Mouse (Mus musculus) forebrain, embryonic 13.5 days (tissue): Measurements from ENCODE around the gene Pfkfb3. TPM values are rescaled to one million over a fixed set of nuclear protein-coding genes. Genes with fewer than 3 reads are reported as not detected.
A peak's percentile ranks its signal among the peaks of the same experiment; 100 is the strongest.

ENCODE experiments used
- ATAC-seq: fragments of 200-750 bp; cut with Nextera tagmentation; 2 replicates; pipeline ENCODE4 v1.8.0; 2017
- H3K27ac ChIP-seq: fragments of 300-500 bp; sonication (generic); 2 replicates; pipeline ENCODE4 v1.5.1; 2015; ENCODE audit warnings: inconsistent platforms, mild to moderate bottlenecking, moderate library complexity
- H3K27me3 ChIP-seq: fragments of 300-500 bp; sonication (generic); 2 replicates; pipeline ENCODE4 v1.6.1; 2015; ENCODE audit warnings: mild to moderate bottlenecking, inconsistent platforms
- H3K36me3 ChIP-seq: fragments of 300-500 bp; sonication (generic); 2 replicates; pipeline ENCODE4 v1.6.1; 2015; ENCODE audit warnings: mild to moderate bottlenecking, inconsistent platforms; ENCODE audit not compliant: poor library complexity, severe bottlenecking
- H3K4me1 ChIP-seq: fragments of 300-500 bp; sonication (generic); 2 replicates; pipeline ENCODE4 v1.6.1; 2015; ENCODE audit warnings: inconsistent platforms
- H3K4me2 ChIP-seq: fragments of 300-500 bp; sonication (generic); 2 replicates; pipeline ENCODE4 v1.6.1; 2015; ENCODE audit warnings: inconsistent platforms, mild to moderate bottlenecking, moderate library complexity
- H3K4me3 ChIP-seq: fragments of 300-500 bp; sonication (generic); 2 replicates; pipeline ENCODE4 v1.5.1; 2015; ENCODE audit warnings: mild to moderate bottlenecking, inconsistent platforms
- H3K9ac ChIP-seq: fragments of 300-500 bp; sonication (generic); 2 replicates; pipeline ENCODE4 v1.6.1; 2015; ENCODE audit warnings: mild to moderate bottlenecking, inconsistent platforms
- H3K9me3 ChIP-seq: fragments of 300-500 bp; sonication (generic); replicated peaks from 2 replicates; pipeline ENCODE4 v1.6.1; 2016; ENCODE audit warnings: inconsistent platforms
- WGBS: fragments of 180-500 bp; shearing (Covaris S2); methylation state at CpG from one replicate; pipeline ENCODE4 v1.1.7; 2015; 5-methylcytosine and 5-hydroxymethylcytosine counted together
- polyA plus RNA-seq: library from polyadenylated mRNA; unstranded; fragments of >200 nt; fragmentation: Nextera tagmentation; extraction: Ambion mirVana; gene quantifications from 2 replicates; pipeline ENCODE4 v1.2.1, GENCODE M21; 2015

Pfkfb3 gene
- polyA plus RNA-seq, 1 experiment from 2014 or later: 21.5 TPM

- Histone ChIP-seq H3K36me3 (no peaks in the 10 kb centered on the region), H3K4me2 (no peak overlapping the region), H3K27ac (no peak overlapping the region), H3K9ac (no peak overlapping the region), H3K4me1 (no peaks in the 10 kb centered on the region), H3K27me3 (no peaks in the 10 kb centered on the region), H3K4me3 (no peak overlapping the region), H3K9me3 (no peaks in the 10 kb centered on the region)
- no peak for ATAC-seq
- 68% methylated on average over 2 of the region's 2 CpGs for WGBS
These were observed 106.0 kb downstream of the Pfkfb3 start for GRCm38 (mm10) chr2:11447865-11448264.

DNA sequence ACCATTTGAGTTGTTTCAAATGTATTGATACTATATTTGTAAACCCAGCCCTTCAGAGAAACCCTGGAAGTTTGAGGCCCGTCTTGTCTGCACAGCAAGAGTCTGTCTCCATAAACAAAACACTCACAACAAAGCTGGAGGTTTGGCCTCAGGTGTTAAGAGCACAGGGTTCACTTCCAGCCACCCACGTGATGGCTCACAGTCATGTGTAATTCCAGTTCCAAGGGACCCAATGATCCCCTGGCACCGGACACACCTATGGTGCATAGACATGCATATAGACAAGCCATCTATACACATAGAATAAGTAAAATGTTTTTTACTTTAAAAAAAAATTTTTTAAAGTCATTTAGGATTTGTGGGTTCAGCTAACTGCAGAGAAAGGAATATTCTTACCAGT is 108.2 kb downstream of the Pfkfb3 start:
- H3K4me2 ChIP-seq: no peak overlapping the region
- WGBS: 83% methylated on average over 3 of the region's 3 CpGs
- ATAC-seq: no peak
- no peak overlapping the region for H3K4me3 ChIP-seq
- H3K9ac ChIP-seq: no peak overlapping the region
- H3K4me1 ChIP-seq: no peaks in the 10 kb centered on the region
- no peaks in the 10 kb centered on the region for H3K27me3 ChIP-seq
- no peaks in the 10 kb centered on the region for H3K9me3 ChIP-seq
- H3K36me3 ChIP-seq: no peaks in the 10 kb centered on the region
- H3K27ac ChIP-seq: no peak overlapping the region

DNA sequence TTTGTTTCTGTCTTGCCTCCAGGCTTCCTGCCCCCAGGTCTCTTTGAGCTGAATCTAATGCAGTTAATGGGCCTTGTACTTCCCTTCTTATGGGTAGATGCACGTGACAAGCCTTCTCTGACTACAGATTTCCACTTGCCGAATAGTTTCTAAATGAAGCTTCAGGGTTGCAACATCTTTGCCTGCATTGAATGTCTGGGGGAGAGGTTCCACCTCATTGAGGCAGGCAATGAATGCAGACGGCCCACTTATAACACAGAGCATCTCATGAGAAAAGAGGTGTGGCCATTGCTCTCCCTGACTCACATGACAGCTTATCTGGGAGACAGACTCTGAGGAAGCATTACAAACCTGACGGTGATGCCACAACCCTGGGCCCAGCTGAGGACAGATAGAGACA is 112.0 kb downstream of the Pfkfb3 start:
- 61% methylated on average over 4 of the region's 4 CpGs for WGBS
- no peaks in the 10 kb centered on the region for H3K27me3 ChIP-seq
- no peak overlapping the region for H3K4me3 ChIP-seq
- no peak overlapping the region for H3K27ac ChIP-seq
- no peak for ATAC-seq
- H3K4me2 ChIP-seq: no peak overlapping the region
- H3K4me1 ChIP-seq: no peaks in the 10 kb centered on the region
- no peak overlapping the region for H3K9ac ChIP-seq
- no peaks in the 10 kb centered on the region for H3K36me3 ChIP-seq
- no peaks in the 10 kb centered on the region for H3K9me3 ChIP-seq

DNA sequence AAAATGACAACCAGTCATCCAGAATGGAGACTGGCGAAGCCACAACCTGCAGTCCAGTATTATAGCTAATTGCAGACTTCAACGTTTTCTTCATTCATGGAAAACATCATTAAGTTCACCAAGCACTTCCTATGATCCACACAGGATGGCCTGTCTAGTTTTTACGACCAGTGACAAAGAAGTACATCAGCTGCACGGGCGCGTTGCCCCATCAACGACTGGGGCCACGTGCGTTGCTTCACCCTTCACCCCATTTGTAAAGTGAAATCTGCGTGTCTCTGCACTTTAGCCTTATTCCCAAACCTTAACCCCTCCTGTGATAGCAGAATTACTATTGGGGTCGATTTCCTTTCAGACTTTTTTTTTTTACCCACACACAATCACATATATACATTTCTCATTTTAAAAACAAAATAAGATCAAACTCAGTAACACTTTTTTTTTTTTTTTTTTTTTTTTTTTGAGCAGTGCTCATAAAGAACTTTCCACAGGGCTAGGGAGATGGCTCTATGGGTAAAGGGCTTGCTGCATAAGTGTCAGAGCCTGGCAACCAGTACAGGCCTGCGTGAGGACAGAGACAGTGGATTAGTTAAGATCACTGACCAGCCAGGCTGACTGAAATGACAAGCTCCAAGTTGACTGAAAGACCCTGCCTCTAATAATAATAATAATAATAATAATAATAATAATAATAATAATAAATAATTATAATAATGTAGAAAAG is 115.5 kb downstream of the Pfkfb3 start:
- Histone ChIP-seq H3K4me1 (no peaks in the 10 kb centered on the region), H3K36me3 (no peaks in the 10 kb centered on the region), H3K9ac (no peak overlapping the region), H3K4me2 (no peak overlapping the region), H3K27me3 (no peaks in the 10 kb centered on the region), H3K4me3 (no peak overlapping the region), H3K9me3 (no peaks in the 10 kb centered on the region), H3K27ac (no peak overlapping the region)
- WGBS: 86% methylated on average over 12 of the region's 12 CpGs
- ATAC-seq: no peak

GRCm38 (mm10) chr2:11436353-11436752 is 117.5 kb downstream of the Pfkfb3 start:
- ATAC-seq: no peak
- Histone ChIP-seq H3K4me3 (no peak overlapping the region), H3K4me1 (no peaks in the 10 kb centered on the region), H3K9ac (no peak overlapping the region), H3K27me3 (no peaks in the 10 kb centered on the region), H3K9me3 (no peaks in the 10 kb centered on the region), H3K36me3 (no peaks in the 10 kb centered on the region), H3K27ac (no peak overlapping the region), H3K4me2 (no peak overlapping the region)
- 91% methylated on average over 11 of the region's 11 CpGs for WGBS

DNA sequence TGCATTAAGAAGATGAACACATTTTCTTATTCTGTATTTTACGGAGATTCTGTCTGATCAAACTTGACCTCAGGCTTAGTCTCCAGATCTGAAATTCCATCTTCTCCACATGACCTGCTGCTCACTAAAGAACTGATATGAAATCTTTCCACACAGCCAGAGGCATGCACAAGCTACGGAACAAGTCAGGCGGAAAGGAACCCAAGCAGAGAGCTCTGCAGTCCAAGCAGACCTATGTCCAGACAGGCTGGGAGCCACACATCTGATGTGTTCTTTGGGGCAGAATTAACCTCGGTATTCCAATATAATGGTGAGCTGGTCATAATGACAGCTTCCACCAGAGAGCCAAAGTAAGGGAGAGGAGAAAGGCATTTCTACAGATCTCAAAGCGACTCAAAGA is 120.5 kb downstream of the Pfkfb3 start:
- Histone ChIP-seq H3K9ac (no peak overlapping the region), H3K36me3 (no peaks in the 10 kb centered on the region), H3K27me3 (no peaks in the 10 kb centered on the region), H3K4me1 (no peaks in the 10 kb centered on the region), H3K27ac (no peak overlapping the region), H3K9me3 (no peaks in the 10 kb centered on the region), H3K4me2 (no peak overlapping the region), H3K4me3 (no peak overlapping the region)
- 88% methylated on average over 5 of the region's 5 CpGs for WGBS
- no peak for ATAC-seq

DNA sequence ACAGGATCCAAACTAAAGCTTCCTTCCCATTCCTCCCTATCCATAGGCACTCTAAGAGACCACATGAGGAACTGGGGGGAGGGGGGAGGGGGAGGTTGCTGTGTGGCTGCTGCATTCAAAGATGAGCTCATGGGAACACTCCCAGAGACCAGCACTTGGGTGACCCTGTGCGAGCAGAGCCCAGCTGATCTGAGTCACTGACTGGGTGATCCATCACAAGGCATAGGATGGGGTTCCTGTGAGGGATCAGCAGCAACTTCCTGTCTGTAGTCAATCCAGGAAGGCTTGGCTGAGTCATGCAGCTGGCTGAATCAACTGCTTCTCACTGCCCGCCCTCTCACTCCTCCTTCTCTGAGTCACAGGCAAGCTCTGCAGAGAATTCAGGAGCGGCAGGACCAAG is 124.3 kb downstream of the Pfkfb3 start:
- H3K9me3 ChIP-seq: no peaks in the 10 kb centered on the region
- WGBS: 43% methylated on average over 3 of the region's 3 CpGs
- H3K4me3 ChIP-seq: no peak overlapping the region
- peak; percentile 30; the same call in 1 of the 2 replicates for ATAC-seq
- H3K4me1 ChIP-seq: no peaks in the 10 kb centered on the region
- H3K27ac ChIP-seq: no peak overlapping the region
- H3K4me2 ChIP-seq: no peak overlapping the region
- no peaks in the 10 kb centered on the region for H3K36me3 ChIP-seq
- H3K9ac ChIP-seq: no peak overlapping the region
- H3K27me3 ChIP-seq: no peaks in the 10 kb centered on the region

GRCm38 (mm10) chr2:11428621-11429020 is 125.3 kb downstream of the Pfkfb3 start:
- no peak overlapping the region for H3K4me3 ChIP-seq
- no peak overlapping the region for H3K4me2 ChIP-seq
- ATAC-seq: no peak
- WGBS: 94% methylated on average over 4 of the region's 4 CpGs
- H3K36me3 ChIP-seq: no peaks in the 10 kb centered on the region
- no peak overlapping the region for H3K27ac ChIP-seq
- H3K4me1 ChIP-seq: no peaks in the 10 kb centered on the region
- no peaks in the 10 kb centered on the region for H3K9me3 ChIP-seq
- H3K9ac ChIP-seq: no peak overlapping the region
- H3K27me3 ChIP-seq: no peaks in the 10 kb centered on the region

DNA sequence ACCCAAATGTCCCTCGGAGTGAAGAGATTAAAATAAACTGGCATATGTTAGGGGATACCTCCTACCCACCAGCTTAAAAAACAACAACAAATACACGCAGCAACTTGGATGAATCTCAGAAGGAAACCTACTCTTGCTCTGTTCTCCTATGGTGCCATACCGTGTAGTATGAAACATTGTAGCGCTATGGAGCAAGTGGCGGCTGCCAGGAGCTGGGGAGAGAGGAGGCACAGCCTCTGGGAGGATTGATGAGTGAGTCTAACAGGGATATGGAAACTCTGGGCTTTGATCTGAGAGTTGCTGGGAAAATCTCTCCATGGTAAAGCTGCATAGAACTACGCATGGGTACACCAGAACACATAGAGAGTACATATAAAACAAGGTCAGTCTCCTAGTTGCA is 126.3 kb downstream of the Pfkfb3 start:
- ATAC-seq: no peak
- no peaks in the 10 kb centered on the region for H3K9me3 ChIP-seq
- no peaks in the 10 kb centered on the region for H3K27me3 ChIP-seq
- H3K4me1 ChIP-seq: no peaks in the 10 kb centered on the region
- no peaks in the 10 kb centered on the region for H3K36me3 ChIP-seq
- H3K4me2 ChIP-seq: no peak overlapping the region
- WGBS: 82% methylated on average over 6 of the region's 6 CpGs
- H3K4me3 ChIP-seq: no peak overlapping the region
- no peak overlapping the region for H3K27ac ChIP-seq
- no peak overlapping the region for H3K9ac ChIP-seq

DNA sequence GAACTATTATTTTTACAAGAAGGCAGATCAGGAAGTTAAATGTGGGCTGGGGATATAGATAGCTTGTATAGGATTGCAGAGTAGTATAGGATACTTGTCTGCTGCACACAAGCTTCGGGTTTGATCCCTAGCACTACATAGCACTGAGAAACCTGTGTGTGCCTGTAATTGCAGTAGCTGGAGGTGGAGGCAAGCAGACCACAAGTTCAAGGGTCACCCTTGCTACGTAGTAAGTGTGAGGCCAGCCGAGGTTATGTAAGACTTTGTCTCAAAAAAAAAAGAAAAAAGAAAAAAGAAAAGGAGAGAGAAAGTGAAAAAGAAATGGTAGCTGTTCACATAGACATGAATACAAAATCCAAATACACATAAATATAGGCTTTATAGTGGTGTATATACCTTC is 127.5 kb downstream of the Pfkfb3 start:
- Histone ChIP-seq H3K27me3 (no peaks in the 10 kb centered on the region), H3K9ac (no peak overlapping the region), H3K4me2 (no peak overlapping the region), H3K4me3 (no peak overlapping the region), H3K27ac (no peak overlapping the region), H3K4me1 (no peaks in the 10 kb centered on the region), H3K36me3 (no peaks in the 10 kb centered on the region), H3K9me3 (no peaks in the 10 kb centered on the region)
- 80% methylated on average over 3 of the region's 3 CpGs for WGBS
- ATAC-seq: no peak

DNA sequence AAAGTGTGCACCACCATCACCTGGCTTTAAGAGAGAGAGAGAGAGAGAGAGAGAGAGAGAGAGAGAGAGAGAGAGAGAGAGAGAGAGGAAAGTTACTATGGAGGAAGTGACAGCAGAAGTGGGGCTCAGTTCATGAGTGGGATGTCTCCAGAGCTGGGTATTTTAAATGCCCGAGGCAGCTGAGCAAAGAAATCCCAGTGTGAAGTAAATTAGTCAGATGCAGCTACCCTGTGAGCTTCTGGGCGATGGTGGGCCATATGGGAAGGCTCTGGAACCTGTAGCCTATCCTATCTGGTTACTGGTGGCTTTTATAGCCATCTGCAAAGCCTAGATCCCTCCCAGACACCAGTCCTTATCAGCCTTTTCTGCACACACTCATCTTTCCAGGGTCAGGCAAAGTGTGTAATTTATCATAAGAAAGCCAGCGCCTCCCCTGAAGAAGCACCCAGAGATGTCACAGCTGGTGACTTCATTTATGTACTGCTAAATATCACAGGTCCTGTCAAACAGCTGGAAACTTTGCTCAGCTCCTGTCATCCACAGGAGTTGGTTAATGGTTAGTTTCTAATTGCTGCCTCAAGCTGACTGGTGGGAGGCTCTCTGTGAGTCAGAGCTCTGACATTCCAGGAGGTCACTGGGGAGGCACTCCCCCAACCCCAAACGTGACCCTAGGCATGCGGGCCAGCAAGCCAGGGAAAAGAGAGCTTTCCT is 128.3 kb downstream of the Pfkfb3 start:
- Histone ChIP-seq H3K4me2 (no peak overlapping the region), H3K9me3 (no peaks in the 10 kb centered on the region), H3K9ac (no peak overlapping the region), H3K4me1 (no peaks in the 10 kb centered on the region), H3K4me3 (no peak overlapping the region), H3K36me3 (no peaks in the 10 kb centered on the region), H3K27ac (no peak overlapping the region), H3K27me3 (no peaks in the 10 kb centered on the region)
- WGBS: 48% methylated on average over 5 of the region's 5 CpGs
- ATAC-seq: no peak

- H3K4me3 ChIP-seq: no peak overlapping the region
- ATAC-seq: no peak
- 85% methylated on average over 5 of the region's 5 CpGs for WGBS
These were observed 129.6 kb downstream of the Pfkfb3 start for GRCm38 (mm10) chr2:11424252-11424651.

DNA sequence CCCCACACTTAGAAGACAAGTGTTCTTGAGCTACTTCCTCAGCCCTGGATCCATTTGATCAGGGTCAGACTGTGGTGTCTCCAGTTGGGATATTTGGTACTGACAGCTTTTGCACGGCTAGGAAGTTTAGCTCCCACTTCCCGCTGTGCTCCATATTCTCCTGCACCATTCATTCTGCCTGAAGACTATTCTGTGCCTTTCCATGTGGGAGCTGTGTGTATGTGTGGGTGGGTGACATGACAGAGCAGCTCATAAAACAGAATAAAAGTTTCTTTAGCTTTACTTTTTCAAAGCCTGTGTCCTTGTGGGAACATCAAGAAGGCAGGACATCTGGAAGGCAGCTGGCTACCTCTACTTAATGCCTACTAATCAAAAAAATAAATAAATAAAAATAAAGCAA is 130.5 kb downstream of the Pfkfb3 start:
- Histone ChIP-seq H3K4me3 (no peak overlapping the region), H3K36me3 (no peaks in the 10 kb centered on the region), H3K27me3 (no peaks in the 10 kb centered on the region), H3K9ac (no peak overlapping the region), H3K4me2 (no peak overlapping the region), H3K4me1 (no peaks in the 10 kb centered on the region), H3K9me3 (no peaks in the 10 kb centered on the region), H3K27ac (no peak overlapping the region)
- no peak for ATAC-seq
- 79% methylated on average over 2 of the region's 2 CpGs for WGBS

More at GRCm38 (mm10) chr2:11424252-11424651, 129.6 kb downstream of the Pfkfb3 start:
- Histone ChIP-seq H3K4me2 (no peak overlapping the region), H3K4me1 (no peaks in the 10 kb centered on the region), H3K36me3 (no peaks in the 10 kb centered on the region), H3K9me3 (no peaks in the 10 kb centered on the region), H3K27me3 (no peaks in the 10 kb centered on the region), H3K27ac (no peak overlapping the region), H3K9ac (no peak overlapping the region)
